Mouse (Mus musculus) intestine, embryonic 16.5 days (tissue): Measurements from ENCODE around the gene Faah. TPM values are rescaled to one million over a fixed set of nuclear protein-coding genes. Genes with fewer than 3 reads are reported as not detected.
A peak's percentile ranks its signal among the peaks of the same experiment; 100 is the strongest.

Source experiments
- ATAC-seq: fragments of 200-750 bp; cut with Nextera tagmentation; 2 replicates; pipeline ENCODE4 v1.8.0; 2017; ENCODE audit warnings: moderate TSS enrichment, moderate library complexity
- H3K27ac ChIP-seq: fragments of 300-500 bp; sonication (generic); 2 replicates; pipeline ENCODE4 v1.5.1; 2014; ENCODE audit warnings: mild to moderate bottlenecking, low read length
- H3K27me3 ChIP-seq: fragments of 300-500 bp; sonication (generic); replicated peaks from 2 replicates; pipeline ENCODE4 v1.6.1; 2014; ENCODE audit warnings: low read length, control low read depth, mixed read lengths; ENCODE audit not compliant: control insufficient read depth, insufficient read depth
- H3K36me3 ChIP-seq: fragments of 300-500 bp; sonication (generic); 2 replicates; pipeline ENCODE4 v1.6.1; 2014; ENCODE audit warnings: low read length, control low read depth; ENCODE audit not compliant: control insufficient read depth, insufficient read depth
- H3K4me1 ChIP-seq: fragments of 300-500 bp; sonication (generic); 2 replicates; pipeline ENCODE4 v1.6.1; 2014; ENCODE audit warnings: low read length, control low read depth, mixed read lengths; ENCODE audit not compliant: control insufficient read depth, insufficient read depth
- H3K4me2 ChIP-seq: fragments of 300-500 bp; sonication (generic); 2 replicates; pipeline ENCODE4 v1.6.1; 2014; ENCODE audit warnings: low read depth, low read length, control low read depth
- H3K4me3 ChIP-seq: fragments of 300-500 bp; sonication (generic); 2 replicates; pipeline ENCODE4 v1.5.1; 2014; ENCODE audit warnings: mild to moderate bottlenecking, low read length
- H3K9ac ChIP-seq: fragments of 300-500 bp; sonication (generic); 2 replicates; pipeline ENCODE4 v1.6.1; 2014; ENCODE audit warnings: low read depth, low read length
- H3K9me3 ChIP-seq: fragments of 300-500 bp; sonication (generic); 2 replicates; pipeline ENCODE4 v1.6.1; 2016; ENCODE audit warnings: low read length, control low read depth; ENCODE audit not compliant: control insufficient read depth
- WGBS: fragments of 180-500 bp; shearing (Covaris S2); extraction: QIAGEN DNeasy Blood & Tissue Kit; methylation state at CpG from one replicate; pipeline ENCODE4 v1.1.7; 2014; 5-methylcytosine and 5-hydroxymethylcytosine counted together
- polyA plus RNA-seq: library from polyadenylated mRNA; unstranded; fragments of >200 nt; fragmentation: Nextera tagmentation; extraction: Ambion mirVana; gene quantifications from 2 replicates; pipeline ENCODE4 v1.2.1, GENCODE M21; 2015

Faah gene
- polyA plus RNA-seq, 1 experiment from 2014 or later: 83.7 TPM

DNA sequence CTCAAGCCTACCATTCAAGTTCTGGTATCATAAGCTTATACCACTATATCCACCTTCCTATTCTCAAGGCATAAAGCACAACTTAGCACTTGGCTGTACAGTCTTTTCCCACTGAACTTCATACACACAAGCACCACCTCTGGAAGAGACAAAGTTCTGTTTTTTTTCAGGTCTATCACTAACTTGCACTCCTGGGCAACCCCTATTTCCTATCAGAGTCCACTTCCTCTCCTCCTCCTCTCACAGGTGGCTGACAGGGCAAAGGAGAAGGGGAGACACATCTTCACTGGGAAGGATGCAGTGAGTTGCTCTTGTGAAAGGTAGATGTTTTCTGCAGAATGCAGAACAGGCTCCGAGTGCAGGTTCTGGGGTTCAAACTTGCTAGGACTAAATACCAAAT is 30.0 kb upstream of the Faah start:
- ATAC-seq: no peak
- H3K27me3 ChIP-seq: no peaks in the 10 kb centered on the region
- no peak overlapping the region for H3K9ac ChIP-seq
- H3K27ac ChIP-seq: no peak overlapping the region
- peaks cover 5% of the 10 kb centered on the region for H3K36me3 ChIP-seq
- H3K4me2 ChIP-seq: no peak overlapping the region
- peaks cover 3% of the 10 kb centered on the region; the same call in 1 of the 2 replicates for H3K4me1 ChIP-seq
- no peaks in the 10 kb centered on the region for H3K9me3 ChIP-seq
- 90% methylated on average over 1 of the region's 1 CpGs for WGBS
- no peak overlapping the region for H3K4me3 ChIP-seq

DNA sequence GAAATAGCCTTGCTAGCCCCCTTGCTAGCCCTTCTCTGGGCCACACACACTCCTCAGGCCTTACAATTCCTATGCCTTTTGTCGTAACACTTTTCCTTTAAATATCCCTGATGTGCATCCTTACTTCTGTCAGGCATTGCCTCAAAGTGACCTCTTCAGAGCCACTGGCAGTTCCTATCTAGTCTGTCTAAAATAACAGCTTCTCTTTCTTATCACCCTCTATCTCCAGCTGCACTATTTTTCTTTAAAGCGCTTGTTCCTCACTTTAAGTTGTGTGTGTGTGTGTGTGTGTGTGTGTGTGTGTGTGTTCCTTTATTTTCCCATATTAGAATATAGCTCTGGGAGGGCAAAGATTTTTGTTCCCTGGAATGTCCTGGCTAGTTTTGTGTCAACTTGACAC is 28.9 kb upstream of the Faah start:
- Histone ChIP-seq H3K4me3 (no peak overlapping the region), H3K27me3 (no peaks in the 10 kb centered on the region), H3K9ac (no peak overlapping the region), H3K4me1 (no peaks in the 10 kb centered on the region; the same call in 1 of the 2 replicates), H3K27ac (no peak overlapping the region), H3K9me3 (no peaks in the 10 kb centered on the region), H3K4me2 (no peak overlapping the region), H3K36me3 (peaks cover 5% of the 10 kb centered on the region)
- 93% methylated on average over 2 of the region's 2 CpGs for WGBS
- no peak for ATAC-seq

DNA sequence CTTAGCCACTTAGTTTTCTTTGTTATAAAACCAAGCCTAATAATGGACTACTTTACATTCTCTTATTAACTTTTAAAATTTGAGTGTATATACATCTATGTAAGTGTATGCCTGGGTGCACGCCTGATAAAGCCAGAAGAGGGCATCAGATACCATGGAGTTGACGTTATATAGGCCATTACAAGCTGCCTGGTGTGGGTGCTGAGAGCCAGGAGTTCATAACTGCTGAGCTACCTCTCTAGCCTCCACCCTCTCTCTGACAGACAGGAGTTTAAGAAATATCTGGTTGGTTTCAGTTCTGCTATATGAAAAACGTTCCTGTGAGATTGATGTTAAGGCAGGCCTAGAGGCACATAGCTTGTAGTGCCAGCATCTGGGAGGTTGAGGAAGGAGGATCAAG is 24.5 kb upstream of the Faah start:
- no peak overlapping the region for H3K4me3 ChIP-seq
- 76% methylated on average over 3 of the region's 3 CpGs for WGBS
- no peak overlapping the region for H3K9ac ChIP-seq
- no peaks in the 10 kb centered on the region; the same call in 1 of the 2 replicates for H3K4me1 ChIP-seq
- no peaks in the 10 kb centered on the region for H3K9me3 ChIP-seq
- H3K4me2 ChIP-seq: no peak overlapping the region
- H3K27ac ChIP-seq: no peak overlapping the region
- peaks cover 5% of the 10 kb centered on the region for H3K36me3 ChIP-seq
- no peaks in the 10 kb centered on the region for H3K27me3 ChIP-seq
- ATAC-seq: no peak

DNA sequence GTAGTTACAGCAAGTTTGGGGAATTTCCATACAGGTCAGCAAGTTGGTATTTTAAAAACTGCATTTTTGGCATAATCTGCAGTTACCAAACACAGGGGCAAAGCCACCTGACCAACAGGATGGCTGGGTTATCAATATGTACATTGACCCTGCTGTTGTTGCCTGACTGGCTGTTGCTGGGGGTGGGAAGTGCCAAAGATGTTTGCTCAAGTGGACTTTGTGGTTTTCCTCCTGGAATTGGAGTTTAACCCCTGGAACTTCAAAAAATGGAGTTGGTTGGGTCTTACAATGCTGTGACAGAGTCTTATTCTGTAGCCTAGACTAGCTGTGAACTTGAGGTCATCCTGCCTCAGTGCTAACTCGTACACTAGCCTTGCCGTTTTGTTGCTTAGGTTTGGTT is 22.7 kb upstream of the Faah start:
- H3K27ac ChIP-seq: peak overlapping the region; percentile 35; the same call in 1 of the 2 replicates
- no peaks in the 10 kb centered on the region for H3K27me3 ChIP-seq
- H3K4me3 ChIP-seq: no peak overlapping the region
- H3K36me3 ChIP-seq: peaks cover 5% of the 10 kb centered on the region
- no peak overlapping the region for H3K4me2 ChIP-seq
- peak; percentile 81 for ATAC-seq
- H3K9ac ChIP-seq: no peak overlapping the region
- H3K9me3 ChIP-seq: no peaks in the 10 kb centered on the region
- H3K4me1 ChIP-seq: no peaks in the 10 kb centered on the region; the same call in 1 of the 2 replicates
- WGBS: 81% methylated on average over 2 of the region's 2 CpGs

DNA sequence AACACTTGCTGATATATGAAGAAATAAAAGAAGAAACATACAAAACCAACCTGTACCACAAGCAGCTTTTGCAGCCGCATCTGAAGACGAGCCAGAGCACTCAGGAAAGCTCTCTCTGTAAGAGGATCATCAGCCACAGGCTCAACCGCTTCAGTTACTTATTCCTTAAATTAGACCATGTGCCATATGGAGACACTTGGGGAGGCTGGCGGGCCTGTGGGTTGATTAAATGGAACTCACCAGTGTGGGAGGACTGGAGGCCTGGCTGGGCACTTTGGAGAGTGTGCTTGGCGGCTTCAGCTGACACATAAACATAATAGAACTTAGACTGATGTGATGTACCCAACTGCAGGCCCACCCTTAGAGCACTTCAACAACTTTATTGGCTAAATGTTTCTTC is 15.6 kb upstream of the Faah start:
- ATAC-seq: no peak
- H3K4me2 ChIP-seq: no peak overlapping the region
- H3K9me3 ChIP-seq: no peaks in the 10 kb centered on the region
- no peak overlapping the region for H3K27ac ChIP-seq
- no peak overlapping the region for H3K4me3 ChIP-seq
- H3K9ac ChIP-seq: no peak overlapping the region
- H3K4me1 ChIP-seq: no peaks in the 10 kb centered on the region
- 89% methylated on average over 5 of the region's 5 CpGs for WGBS
- peaks cover 10% of the 10 kb centered on the region for H3K36me3 ChIP-seq
- H3K27me3 ChIP-seq: no peaks in the 10 kb centered on the region

DNA sequence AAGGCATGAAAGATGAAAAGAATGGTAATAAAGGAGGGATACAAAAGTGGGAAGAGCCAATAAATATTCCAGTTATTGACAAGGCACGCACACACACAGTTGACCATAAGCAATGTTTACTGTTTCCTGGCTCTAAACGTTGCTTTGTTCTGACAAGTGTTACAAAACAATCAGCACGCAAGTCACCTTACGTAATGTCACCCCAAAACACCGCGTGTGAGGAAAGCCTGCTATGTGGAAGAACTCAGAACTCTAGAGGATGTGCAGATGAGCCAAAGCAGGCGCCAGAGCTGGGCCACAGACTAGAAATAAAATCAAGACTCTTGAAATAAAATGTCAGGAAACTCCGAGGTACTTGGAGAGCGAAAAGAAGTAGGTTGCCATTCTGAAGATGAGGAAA is 15.2 kb upstream of the Faah start:
- no peak overlapping the region for H3K9ac ChIP-seq
- no peaks in the 10 kb centered on the region for H3K27me3 ChIP-seq
- 88% methylated on average over 9 of the region's 9 CpGs for WGBS
- no peaks in the 10 kb centered on the region for H3K9me3 ChIP-seq
- H3K4me3 ChIP-seq: no peak overlapping the region
- ATAC-seq: no peak
- no peak overlapping the region for H3K27ac ChIP-seq
- H3K4me1 ChIP-seq: no peaks in the 10 kb centered on the region
- no peak overlapping the region for H3K4me2 ChIP-seq
- H3K36me3 ChIP-seq: peaks cover 10% of the 10 kb centered on the region

DNA sequence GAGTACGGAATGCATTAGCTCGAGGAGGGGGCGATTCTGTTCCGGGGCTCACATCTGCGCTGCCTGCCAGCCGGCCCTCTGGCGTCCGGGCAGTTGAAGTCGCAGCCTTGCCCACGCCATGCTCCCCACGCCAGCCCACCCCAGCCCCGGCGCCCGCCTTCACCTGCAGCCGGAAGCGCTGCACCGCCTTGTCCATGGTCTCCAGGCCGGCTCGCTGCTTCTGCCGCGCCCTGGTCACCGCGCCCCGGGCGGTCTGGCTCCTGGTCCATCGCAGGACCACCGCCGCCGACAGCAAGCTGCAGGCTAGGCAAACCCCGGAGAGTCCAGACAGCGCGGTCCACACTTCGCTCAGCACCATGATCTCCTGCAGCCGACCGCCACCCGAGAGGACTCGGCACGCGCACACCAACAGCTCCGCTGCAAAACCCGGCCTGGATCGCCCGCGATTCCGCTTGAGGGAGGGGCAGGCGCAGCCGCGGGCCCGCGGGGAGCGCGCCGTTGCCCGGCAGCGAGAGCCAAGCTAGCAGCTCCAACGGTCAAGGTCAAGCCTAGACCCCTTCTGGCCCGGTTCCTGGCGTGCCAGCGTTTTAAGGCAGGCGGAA is 325 bp downstream of the Faah start:
- peaks cover 14% of the 10 kb centered on the region for H3K27me3 ChIP-seq
- peak overlapping the region; percentile 92 for H3K27ac ChIP-seq
- WGBS: under 1% methylated on average over 60 of the region's 60 CpGs

DNA sequence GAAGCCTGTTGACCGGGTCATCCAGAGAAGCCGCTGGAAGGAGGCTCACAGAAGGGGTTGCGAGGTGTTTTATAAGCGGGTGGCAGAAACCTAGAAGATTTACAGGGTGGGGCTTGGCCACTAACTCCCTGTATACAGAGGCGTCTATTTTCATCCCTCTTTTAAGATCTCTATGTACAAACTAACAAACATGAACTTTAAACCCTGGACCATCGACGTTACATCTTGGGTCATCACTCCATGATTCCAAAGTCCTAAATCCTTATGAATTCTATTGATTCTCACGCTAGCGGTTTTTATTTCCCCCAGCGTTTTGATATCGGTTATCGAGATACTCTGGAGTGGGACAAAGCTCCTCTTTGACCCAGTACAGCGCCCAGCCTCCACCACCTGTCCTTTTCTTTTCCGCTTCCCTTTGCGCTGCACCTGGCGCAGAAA is 845 bp downstream of the Faah start:
- peak overlapping the region; percentile 84 for H3K9ac ChIP-seq
- H3K4me1 ChIP-seq: peaks cover 12% of the 10 kb centered on the region; the same call in 1 of the 2 replicates
- peak overlapping the region; percentile 78 for H3K4me3 ChIP-seq
- H3K27me3 ChIP-seq: peaks cover 14% of the 10 kb centered on the region
- peak; percentile 28 for ATAC-seq
- H3K36me3 ChIP-seq: no peaks in the 10 kb centered on the region
- 5% methylated on average over 16 of the region's 16 CpGs for WGBS
- peak overlapping the region; percentile 92 for H3K27ac ChIP-seq
- no peaks in the 10 kb centered on the region for H3K9me3 ChIP-seq
- peak overlapping the region; percentile 94 for H3K4me2 ChIP-seq

More for the DNA sequence above, 325 bp downstream of the Faah start:
- peak overlapping the region; percentile 78 for H3K4me3 ChIP-seq
- H3K4me1 ChIP-seq: peaks cover 7% of the 10 kb centered on the region; the same call in 1 of the 2 replicates
- peak overlapping the region; percentile 84 for H3K9ac ChIP-seq
- no peaks in the 10 kb centered on the region for H3K9me3 ChIP-seq
- H3K36me3 ChIP-seq: no peaks in the 10 kb centered on the region
- ATAC-seq: peak; percentile 62
- H3K4me2 ChIP-seq: peak overlapping the region; percentile 94

DNA sequence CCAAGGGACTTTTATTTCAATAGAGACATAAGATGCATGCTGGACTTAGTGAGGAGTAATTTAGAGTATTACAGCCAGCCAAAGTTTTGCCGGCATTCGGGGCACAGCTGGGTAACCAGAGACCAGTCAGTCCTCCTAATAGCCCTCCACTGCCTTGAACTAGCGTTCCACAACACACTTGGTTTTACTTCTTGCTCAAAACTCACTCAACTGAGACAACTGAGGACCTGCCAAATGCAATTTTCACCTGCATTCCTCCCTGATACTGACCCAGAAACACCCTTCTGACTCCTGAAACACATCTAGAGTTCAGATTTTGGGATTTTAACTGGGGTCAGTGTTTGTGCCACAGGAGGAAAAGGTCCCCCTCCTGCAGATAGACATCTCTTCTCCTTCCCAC is 1.3 kb downstream of the Faah start:
- Histone ChIP-seq H3K27me3 (peaks cover 14% of the 10 kb centered on the region), H3K9ac (peak overlapping the region; percentile 61), H3K27ac (peak overlapping the region; percentile 54; the same call in 1 of the 2 replicates), H3K4me2 (peak overlapping the region; percentile 94), H3K9me3 (no peaks in the 10 kb centered on the region), H3K36me3 (no peaks in the 10 kb centered on the region), H3K4me3 (peak overlapping the region; percentile 78), H3K4me1 (peaks cover 14% of the 10 kb centered on the region; the same call in 1 of the 2 replicates)
- WGBS: 39% methylated on average over 3 of the region's 3 CpGs
- no peak for ATAC-seq
